Mouse (Mus musculus) liver, postnatal 0 days (tissue): Measurements from ENCODE around the gene Vdr. TPM values are rescaled to one million over a fixed set of nuclear protein-coding genes. Genes with fewer than 3 reads are reported as not detected.

ENCODE experiments used
- ATAC-seq: fragments of 200-750 bp; cut with Nextera tagmentation; 2 replicates; pipeline ENCODE4 v1.8.0; 2017; ENCODE audit warnings: mild to moderate bottlenecking, moderate library complexity
- DNase-seq: peaks from one replicate; pipeline ENCODE4 v3.0.0-alpha.2; 2016
- H3K27ac ChIP-seq: fragments of 300-500 bp; sonication (generic); 2 replicates; pipeline ENCODE4 v1.5.1; 2014; ENCODE audit warnings: antibody characterized with exemption, moderate library complexity, mild to moderate bottlenecking, low read depth
- H3K27me3 ChIP-seq: fragments of 300-500 bp; sonication (generic); 2 replicates; pipeline ENCODE4 v1.6.1; 2014; ENCODE audit warnings: low read length, control low read depth, mixed read lengths; ENCODE audit not compliant: insufficient read depth
- H3K36me3 ChIP-seq: fragments of 300-500 bp; sonication (generic); replicated peaks from 2 replicates; pipeline ENCODE4 v1.6.1; 2014; ENCODE audit warnings: mild to moderate bottlenecking, control low read depth, low read length, moderate library complexity, mixed read lengths; ENCODE audit not compliant: insufficient read depth
- H3K4me1 ChIP-seq: fragments of 300-500 bp; sonication (generic); 2 replicates; pipeline ENCODE4 v1.6.1; 2014; ENCODE audit warnings: antibody characterized with exemption, mild to moderate bottlenecking, control low read depth; ENCODE audit not compliant: insufficient read depth
- H3K4me2 ChIP-seq: fragments of 300-500 bp; sonication (generic); 2 replicates; pipeline ENCODE4 v1.6.1; 2014; ENCODE audit warnings: low read depth, mild to moderate bottlenecking, low read length, moderate library complexity, mixed read lengths
- H3K4me3 ChIP-seq: fragments of 300-500 bp; sonication (generic); 2 replicates; pipeline ENCODE4 v1.5.1; 2014; ENCODE audit warnings: low read depth, low read length
- H3K9ac ChIP-seq: fragments of 300-500 bp; sonication (generic); replicated peaks from 2 replicates; pipeline ENCODE4 v1.6.1; 2014; ENCODE audit warnings: mild to moderate bottlenecking, moderate library complexity
- H3K9me3 ChIP-seq: fragments of 300-500 bp; sonication (generic); 2 replicates; pipeline ENCODE4 v1.6.1; 2016; ENCODE audit warnings: mild to moderate bottlenecking, control low read depth, low read length, mixed read lengths
- CTCF ChIP-seq: sonication (generic); IDR thresholded peaks from 2 replicates; pipeline ENCODE4 v1.5.1; 2016; ENCODE audit warnings: antibody characterized with exemption, low read depth
- EP300 ChIP-seq: IDR thresholded peaks from 2 replicates; pipeline ENCODE4 v1.6.1; 2016; ENCODE audit warnings: antibody characterized with exemption, low read depth, mild to moderate bottlenecking
- WGBS: fragments of 180-500 bp; shearing (Covaris S2); extraction: QIAGEN DNeasy Blood & Tissue Kit; methylation state at CpG from one replicate; pipeline ENCODE4 v1.1.7; 2014; ENCODE audit not compliant: insufficient replicate concordance; 5-methylcytosine and 5-hydroxymethylcytosine counted together
- polyA plus RNA-seq: library from polyadenylated mRNA; unstranded; fragments of >200 nt; fragmentation: Nextera tagmentation; extraction: Ambion mirVana; gene quantifications from 2 replicates; pipeline ENCODE4 v1.2.1, GENCODE M21; 2015

Vdr gene
- polyA plus RNA-seq, 1 experiment from 2014 or later = 0.25 TPM

- WGBS = 5% methylated on average over 19 of the region's 19 CpGs
These were observed 61.1 kb downstream of the Vdr start for GRCm38 (mm10) chr15:97849116-97849911.

GRCm38 (mm10) chr15:97847866-97848265, 62.6 kb downstream of the Vdr start:
- Histone ChIP-seq H3K36me3 (no peaks in the 10 kb centered on the region), H3K4me1 (peaks cover 35% of the 10 kb centered on the region), H3K4me2 (peak overlapping the region; percentile 46), H3K27me3 (no peaks in the 10 kb centered on the region), H3K9ac (no peak overlapping the region), H3K4me3 (no peak overlapping the region), H3K27ac (peak overlapping the region; percentile 8; the same call in 1 of the 2 replicates), H3K9me3 (no peaks in the 10 kb centered on the region)
- WGBS = 59% methylated on average over 2 of the region's 2 CpGs
- DNase-seq (no peak), ATAC-seq (no peak)
- TF ChIP-seq EP300 (no peak), CTCF (no peak)

More at GRCm38 (mm10) chr15:97849116-97849911, 61.1 kb downstream of the Vdr start:
- ATAC-seq (peak; percentile 73), DNase-seq (peak; percentile 84)
- peak overlapping the region; percentile 42 for H3K4me3 ChIP-seq
- H3K27ac ChIP-seq = 0 out of 2 replicates have a peak overlapping the region, but pooled peaks have one; percentile 30
- TF ChIP-seq EP300 (no peak), CTCF (peak; percentile 94)
- peak overlapping the region; percentile 80 for H3K4me2 ChIP-seq
- peaks cover 29% of the 10 kb centered on the region for H3K4me1 ChIP-seq
- no peaks in the 10 kb centered on the region for H3K9me3 ChIP-seq
- H3K27me3 ChIP-seq = no peaks in the 10 kb centered on the region
- H3K36me3 ChIP-seq = no peaks in the 10 kb centered on the region
- peak overlapping the region; percentile 32; the same call in 1 of the 2 replicates for H3K9ac ChIP-seq

- Histone ChIP-seq H3K27ac (peak overlapping the region; percentile 8; the same call in 1 of the 2 replicates), H3K27me3 (no peaks in the 10 kb centered on the region), H3K9me3 (no peaks in the 10 kb centered on the region), H3K36me3 (no peaks in the 10 kb centered on the region), H3K9ac (no peak overlapping the region), H3K4me3 (no peak overlapping the region), H3K4me2 (peak overlapping the region; percentile 46; the same call in 1 of the 2 replicates), H3K4me1 (peaks cover 35% of the 10 kb centered on the region)
- ATAC-seq (peak; percentile 42), DNase-seq (no peak)
- 50% methylated on average over 4 of the region's 4 CpGs for WGBS
- TF ChIP-seq EP300 (no peak), CTCF (no peak)
These were observed 63.1 kb downstream of the Vdr start for GRCm38 (mm10) chr15:97847285-97847684.

DNA sequence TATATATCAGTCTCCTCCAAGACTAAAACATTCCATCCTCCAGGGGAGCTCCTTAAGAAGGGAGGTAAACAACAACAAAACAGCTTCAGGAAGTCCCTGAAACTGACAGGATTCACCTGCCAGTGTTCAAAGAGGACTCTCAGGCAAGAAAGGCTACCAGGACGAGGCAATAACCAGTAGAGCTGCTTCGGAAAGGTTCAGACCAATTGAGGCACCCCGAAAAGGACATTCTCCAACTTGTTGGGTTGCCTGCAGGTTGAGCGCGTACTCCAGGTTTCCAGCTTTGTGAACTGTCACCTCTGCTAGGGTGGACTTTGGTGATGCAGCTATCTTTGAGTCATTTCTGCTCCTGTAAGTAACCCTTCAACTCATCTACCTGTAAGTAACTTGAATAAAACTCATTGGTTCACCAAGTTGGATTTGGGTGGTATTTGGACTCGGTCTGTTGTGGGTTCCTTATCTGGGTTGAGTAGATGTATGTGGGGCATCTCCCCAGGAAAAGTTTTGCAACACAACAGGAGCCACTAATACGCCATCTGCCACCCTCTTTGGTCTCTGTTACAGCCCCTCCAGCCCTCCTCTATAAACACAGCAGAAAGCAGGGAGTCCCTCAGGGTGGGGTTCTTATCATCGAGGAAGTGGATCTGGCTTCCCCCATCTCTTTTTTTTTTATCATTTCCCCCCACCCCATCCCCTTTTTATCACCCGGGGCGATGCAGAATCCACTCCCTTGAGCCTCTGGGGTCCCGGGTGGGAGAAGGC, 64.1 kb downstream of the Vdr start:
- WGBS = 65% methylated on average over 11 of the region's 11 CpGs
- Histone ChIP-seq H3K4me3 (no peak overlapping the region), H3K36me3 (no peaks in the 10 kb centered on the region), H3K27me3 (no peaks in the 10 kb centered on the region), H3K9me3 (no peaks in the 10 kb centered on the region), H3K4me2 (no peak overlapping the region), H3K9ac (no peak overlapping the region), H3K27ac (no peak overlapping the region), H3K4me1 (peaks cover 35% of the 10 kb centered on the region)
- ATAC-seq (no peak), DNase-seq (no peak)
- TF ChIP-seq CTCF (no peak), EP300 (no peak)

DNA sequence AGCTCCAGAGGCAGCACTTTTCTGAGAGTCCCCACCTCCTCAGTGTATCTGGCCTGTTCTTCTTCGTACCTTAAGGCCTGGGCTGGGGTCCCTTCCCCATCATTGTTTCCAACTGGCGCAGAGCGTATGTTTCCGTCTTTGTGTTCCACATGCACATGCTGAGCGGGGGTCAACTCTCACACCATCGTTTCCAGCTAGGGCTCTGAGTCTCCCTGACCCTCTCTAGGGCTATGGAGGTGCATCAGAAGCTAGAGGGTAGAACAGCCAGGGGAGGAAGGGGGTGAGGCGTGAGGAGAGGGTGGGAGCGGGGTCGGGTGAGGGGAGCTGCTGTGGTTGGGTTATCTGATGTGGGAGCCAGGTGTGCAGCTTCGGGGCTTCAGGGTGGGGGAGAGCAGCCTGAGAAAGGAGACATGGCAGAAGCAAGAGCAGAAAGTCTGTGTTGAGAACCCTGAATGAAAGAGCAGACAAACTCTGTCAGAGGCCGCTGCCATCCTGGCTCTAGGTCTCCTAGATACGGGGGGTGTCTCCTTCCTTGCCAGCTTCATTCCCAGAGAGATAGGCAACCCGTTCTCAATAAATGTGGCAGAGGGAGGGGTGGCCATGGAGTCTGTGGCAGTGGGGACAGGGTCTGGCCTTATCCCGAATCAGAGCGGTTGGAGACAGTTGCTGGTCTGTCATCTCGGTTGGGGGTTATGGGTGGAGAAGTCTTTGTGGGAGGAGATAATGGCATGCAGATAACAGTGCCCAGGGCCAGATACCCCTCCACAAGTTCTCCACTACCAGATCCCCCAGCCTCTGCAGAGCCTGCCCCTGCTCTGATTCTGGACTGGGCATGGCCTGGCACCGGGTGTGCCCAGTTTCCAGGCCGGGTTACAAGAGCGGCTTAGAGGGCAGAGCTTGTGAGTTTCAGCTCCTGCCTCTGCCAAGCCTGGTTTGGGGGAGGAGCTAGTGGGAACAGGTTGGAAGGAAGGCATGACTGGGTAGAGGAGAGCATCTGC, 66.1 kb downstream of the Vdr start, which contains the start of gene Hdac7:
Gene Hdac7, minus strand, starts transcription at position 466 of the 998 bp plus-strand sequence.
- 0 out of 2 replicates have a peak within 1 kb of the TSS, but pooled peaks have one; percentile 39 for H3K27ac ChIP-seq
- no peaks in the 10 kb centered on the region for H3K36me3 ChIP-seq
- TF ChIP-seq CTCF = no peak
- TF ChIP-seq EP300 = peak; percentile 85
- 47% methylated on average over 19 of the region's 19 CpGs for WGBS
- no peaks in the 10 kb centered on the region for H3K27me3 ChIP-seq
- no peaks in the 10 kb centered on the region for H3K9me3 ChIP-seq
- ATAC-seq = peak; percentile 32
- DNase-seq = no peak
- peak within 1 kb of the TSS; percentile 42 for H3K4me2 ChIP-seq
- H3K4me1 ChIP-seq = peaks cover 36% of the 10 kb centered on the region
- no peak within 1 kb of the TSS for H3K4me3 ChIP-seq
- peak within 1 kb of the TSS; percentile 16; the same call in 1 of the 2 replicates for H3K9ac ChIP-seq
